Mouse (Mus musculus) adipocyte (in vitro differentiated cells): ENCODE measurements around the gene Islr2.

ENCODE experiments used
- DNase-seq: peaks from one replicate; pipeline ENCODE4 v3.0.0-alpha.2; 2016; ENCODE audit warnings: low spot score

The Islr2 gene

DNA sequence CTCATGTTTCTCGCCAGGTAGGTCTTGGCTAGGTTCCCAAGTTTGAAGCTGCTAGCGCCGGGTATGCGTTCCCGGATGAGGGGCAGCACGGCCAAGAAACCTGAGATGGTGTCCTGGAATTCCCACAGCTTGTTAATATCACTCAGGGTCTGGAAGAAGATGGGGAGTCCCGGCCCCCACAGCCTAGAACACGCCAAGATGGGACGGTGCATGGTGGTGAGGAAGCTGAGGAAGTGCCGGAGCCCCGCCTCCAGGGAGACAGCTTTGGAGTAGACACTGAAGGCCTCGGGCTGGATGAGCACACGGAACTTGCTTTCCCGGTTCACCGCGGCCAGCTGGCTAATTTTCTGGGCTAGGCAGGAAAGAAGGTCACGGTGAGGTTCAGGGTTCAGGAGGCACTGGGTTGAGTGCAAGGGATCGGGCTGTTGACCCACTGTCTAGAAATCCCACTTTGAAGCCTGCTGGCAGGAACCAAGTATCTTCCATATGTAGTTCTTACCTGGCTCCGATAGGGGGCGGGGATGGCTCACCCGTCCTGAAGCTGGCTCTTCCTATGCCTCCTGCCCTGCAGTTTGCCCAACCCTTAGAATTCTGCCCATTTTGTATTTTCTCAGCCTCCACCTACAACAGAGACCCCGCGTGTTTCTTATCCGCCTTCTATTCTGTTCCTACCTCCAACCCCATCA lies 16.2 kb upstream of the Islr2 start:
- peak; percentile 14 for DNase-seq

- DNase-seq, result no peak
Observed at GRCm38 (mm10) chr9:58218539-58218938, 14.4 kb upstream of the Islr2 start.

GRCm38 (mm10) chr9:58216402-58216801 lies 12.3 kb upstream of the Islr2 start:
- DNase-seq, result peak; percentile 12

GRCm38 (mm10) chr9:58214519-58215180 lies 10.5 kb upstream of the Islr2 start:
- peak; percentile 19 for DNase-seq

DNA sequence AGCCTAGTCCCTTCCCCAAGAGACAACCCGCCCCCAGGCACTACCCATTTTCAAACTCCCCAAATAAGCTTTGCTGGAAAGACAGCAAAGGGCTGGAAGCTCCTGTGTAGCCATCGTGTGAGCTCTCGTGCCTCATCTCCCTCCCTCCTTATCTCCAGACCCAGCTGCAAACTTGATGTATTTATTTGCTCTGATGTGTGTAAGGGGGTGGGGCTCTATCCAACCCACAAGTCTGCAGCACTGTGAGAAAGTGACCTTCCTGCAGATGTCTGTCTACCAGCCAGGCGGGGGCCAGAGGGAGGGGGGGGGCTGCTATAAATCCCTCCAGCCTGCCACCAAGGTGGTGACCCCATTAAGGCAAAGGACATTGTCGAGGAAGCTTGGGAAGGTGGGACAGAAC lies 9.7 kb upstream of the Islr2 start:
- no peak for DNase-seq

GRCm38 (mm10) chr9:58213377-58213776 lies 9.3 kb upstream of the Islr2 start:
- DNase-seq, result no peak

GRCm38 (mm10) chr9:58210304-58210627 lies 6.1 kb upstream of the Islr2 start:
- no peak for DNase-seq

DNA sequence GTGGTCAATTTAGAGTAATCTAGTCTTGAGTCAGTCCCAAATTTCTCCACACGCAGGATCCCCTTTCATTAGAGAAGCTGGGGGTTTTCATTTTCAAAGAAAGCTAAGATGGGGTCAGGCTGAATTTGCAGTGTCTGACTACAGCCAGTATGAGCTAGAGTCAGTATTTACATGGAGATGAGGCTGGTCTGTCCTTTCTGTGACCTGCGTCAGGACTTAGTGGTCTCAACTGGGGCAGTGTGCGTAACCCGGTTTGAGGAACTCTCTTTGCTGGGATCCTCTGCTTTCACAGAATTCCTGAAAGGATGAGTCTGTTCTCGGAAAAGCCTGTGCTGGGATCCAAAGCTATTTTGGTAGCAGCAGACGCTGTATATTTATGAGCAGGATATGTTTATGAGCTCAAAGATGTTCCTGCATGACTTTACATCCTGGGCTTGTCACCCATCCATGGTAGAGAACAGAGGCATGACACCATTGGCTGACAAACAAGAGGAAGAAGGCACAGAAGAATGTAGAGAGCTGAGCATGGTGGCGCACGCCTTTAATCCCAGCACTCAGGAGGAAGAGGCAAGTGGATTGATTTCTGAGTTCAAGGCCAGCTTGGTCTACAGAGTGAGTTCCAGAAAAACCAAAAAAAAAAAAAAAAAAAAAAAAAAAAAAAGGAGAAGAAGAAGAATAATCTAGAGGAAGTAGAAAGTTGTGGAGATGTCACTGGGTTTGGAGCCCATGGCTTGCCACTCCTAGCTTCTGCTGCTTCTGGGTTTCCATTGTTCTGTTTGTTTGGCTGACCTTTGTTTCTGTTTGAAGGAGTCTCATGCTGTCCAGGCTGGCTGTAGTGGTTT lies 5.6 kb upstream of the Islr2 start:
- DNase-seq, result no peak

DNA sequence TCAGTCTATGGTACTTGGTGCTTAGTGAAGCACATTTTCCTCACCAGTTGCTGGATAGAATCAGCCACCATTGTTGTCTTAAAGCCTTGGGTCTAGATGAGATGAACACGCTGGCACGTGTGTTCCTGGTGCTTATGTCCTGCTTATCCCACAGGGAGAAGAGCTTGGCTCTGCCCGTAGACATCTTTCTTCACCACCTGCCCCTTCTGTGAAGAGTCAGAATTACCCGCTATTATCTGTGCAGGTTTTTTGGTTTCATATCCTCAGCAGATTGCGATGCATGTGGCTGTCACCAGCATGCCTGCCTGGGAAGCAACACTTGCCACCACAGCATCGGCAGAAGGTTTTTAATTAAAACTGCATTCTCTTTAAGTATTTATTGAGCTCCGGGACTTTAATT lies 1.9 kb upstream of the Islr2 start:
- no peak for DNase-seq

DNA sequence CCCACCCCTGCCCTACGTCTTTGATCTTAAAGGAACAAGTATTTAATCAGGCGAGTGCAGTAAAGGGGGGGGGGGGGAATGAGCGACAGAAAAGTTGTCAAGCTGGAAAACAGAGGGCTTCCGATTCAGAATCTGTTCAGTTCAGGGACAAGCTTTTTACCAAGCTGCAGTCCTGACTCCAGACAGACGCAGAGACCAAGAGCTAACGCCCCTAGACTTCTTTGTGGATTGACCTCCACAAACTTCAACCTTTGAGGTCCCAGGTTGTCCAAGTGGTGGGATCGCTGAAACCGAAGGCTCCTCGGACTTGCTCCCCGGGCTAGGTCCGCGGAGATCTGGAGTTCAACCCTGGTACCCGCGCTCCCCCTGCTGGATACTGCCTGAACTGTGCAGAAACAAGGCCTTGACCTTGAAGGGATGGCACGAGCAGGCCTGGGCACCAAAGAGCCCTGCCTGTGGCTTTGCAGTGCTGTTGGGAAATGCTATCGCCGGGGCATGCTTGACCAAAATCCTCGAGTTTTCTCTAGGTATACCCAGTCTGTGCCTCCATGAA lies 405 bp upstream of the Islr2 start:
- DNase-seq, result peak; percentile 86

GRCm38 (mm10) chr9:58202676-58203453 lies 1.3 kb downstream of the Islr2 start:
- no peak for DNase-seq

- no peak for DNase-seq
Observed at GRCm38 (mm10) chr9:58201861-58202549, 2.1 kb downstream of the Islr2 start.

GRCm38 (mm10) chr9:58201091-58201842 lies 2.9 kb downstream of the Islr2 start:
- DNase-seq, result no peak

DNA sequence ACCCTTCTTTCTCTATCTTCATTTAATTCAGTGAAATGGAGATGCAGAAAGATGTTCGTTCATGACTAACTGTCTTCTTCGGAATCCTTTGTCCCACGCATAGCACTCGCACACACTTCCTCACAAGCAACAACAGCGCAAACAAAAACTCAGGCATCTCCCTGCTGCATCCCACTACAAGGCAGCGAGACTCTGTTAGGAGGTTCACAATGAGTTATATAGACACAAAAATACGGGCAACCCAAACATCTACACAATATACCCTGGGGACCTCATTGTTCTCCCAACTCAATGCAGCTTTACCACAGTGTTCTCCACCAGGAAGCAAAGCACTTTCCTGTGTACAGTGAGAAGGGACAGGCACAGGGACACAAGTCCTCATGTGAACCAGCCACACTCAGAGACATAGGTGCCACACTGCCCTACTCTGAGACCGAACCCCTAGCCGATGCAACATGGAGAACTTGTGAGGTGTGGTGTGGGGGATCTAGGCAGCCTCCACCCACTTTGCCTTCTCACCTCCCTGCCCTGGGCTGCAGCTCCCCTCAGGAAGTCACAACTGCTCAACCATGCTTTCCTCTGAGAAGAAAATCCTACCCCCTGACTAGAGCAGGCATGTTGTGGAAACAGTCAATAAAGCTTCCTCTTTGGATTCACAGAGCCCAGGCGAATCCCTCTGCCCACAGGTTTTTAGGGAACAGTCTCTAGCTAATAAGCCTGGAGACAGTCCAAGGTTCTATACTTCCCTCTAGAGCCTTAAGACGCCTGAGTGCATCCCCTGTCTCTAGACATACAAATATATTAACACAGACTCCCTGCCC lies 3.6 kb downstream of the Islr2 start:
- DNase-seq, result no peak

GRCm38 (mm10) chr9:58199381-58200269 lies 4.5 kb downstream of the Islr2 start:
- no peak for DNase-seq

- DNase-seq, result no peak
Observed at GRCm38 (mm10) chr9:58198801-58199371, 5.2 kb downstream of the Islr2 start.

GRCm38 (mm10) chr9:58197781-58198701 lies 6.1 kb downstream of the Islr2 start:
- DNase-seq, result no peak
